Mouse (Mus musculus): Measurements from ENCODE around the gene Olfr1006.
"Not testable (repeated sequence)": the region's sequence is repeated elsewhere in the genome, so short reads cannot be mapped to it uniquely, and the experiment has no call there.

Gene Olfr1006

DNA sequence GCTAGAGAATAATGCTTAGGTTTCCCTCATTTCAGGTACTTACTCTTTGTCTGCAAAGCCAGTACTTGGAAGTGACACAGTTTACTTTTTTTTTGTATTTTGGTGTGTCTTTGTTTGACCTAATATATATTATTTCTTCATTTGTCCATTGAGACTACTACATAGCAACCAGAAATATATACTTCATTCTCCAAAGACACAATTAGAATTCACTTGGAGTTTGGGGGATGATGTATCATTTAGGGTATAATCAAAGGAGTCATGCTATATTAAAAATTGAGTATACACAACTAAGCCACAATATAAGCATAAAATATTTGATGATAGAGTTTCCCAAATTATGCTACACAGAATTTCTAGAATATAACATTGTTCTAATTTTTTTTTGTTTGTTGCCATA, at the start of gene Olfr1006:
Olfr1006 (minus strand) TSS at position 101 of the 400 bp plus-strand sequence.
- DNase-seq (ENCODE audit: low spot score) = no peak

DNA sequence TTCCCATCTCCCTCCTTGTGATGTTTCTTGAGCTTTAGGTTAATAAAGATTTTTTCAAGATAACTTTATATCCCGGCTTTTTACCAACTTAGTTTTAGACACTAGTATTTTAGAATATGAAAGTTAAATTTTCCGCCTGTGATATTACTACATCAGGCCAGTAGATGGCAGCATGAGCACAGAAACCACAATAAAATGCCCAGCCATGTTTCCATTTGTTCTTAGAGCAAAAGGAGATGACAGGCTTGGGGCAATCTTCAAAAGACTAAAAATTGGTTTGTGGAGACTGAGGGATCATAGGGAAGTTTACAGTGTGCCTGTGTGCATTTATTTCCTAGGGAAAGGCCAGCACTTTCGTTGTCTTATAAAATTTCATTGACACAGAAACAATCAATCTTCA, 47.2 kb upstream of the Olfr1006 start:
- DNase-seq (ENCODE audit: low spot score) = no peak

DNA sequence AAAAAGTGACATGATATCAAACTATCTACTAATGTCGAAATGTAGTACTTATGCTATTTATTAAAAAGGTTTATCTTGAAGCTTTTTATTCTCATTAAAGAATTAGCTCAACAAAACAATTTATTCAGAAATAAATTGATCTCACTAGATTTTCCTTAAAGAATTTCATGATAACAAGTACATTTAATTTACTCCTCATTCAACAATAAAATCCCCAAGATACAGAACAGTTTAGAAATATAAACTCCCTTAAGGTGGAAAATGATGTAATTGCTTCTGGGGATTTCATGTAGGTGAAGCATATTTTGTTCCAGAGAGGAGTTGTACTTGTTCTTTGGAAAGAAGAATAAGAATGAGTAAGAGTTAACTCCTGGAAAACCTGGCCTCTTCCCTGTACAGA, 36.6 kb upstream of the Olfr1006 start, which contains the start of gene Olfr1009:
Olfr1009 (plus strand) TSS at position 301 of the 400 bp plus-strand sequence.
- DNase-seq (ENCODE audit: low spot score) = no peak

DNA sequence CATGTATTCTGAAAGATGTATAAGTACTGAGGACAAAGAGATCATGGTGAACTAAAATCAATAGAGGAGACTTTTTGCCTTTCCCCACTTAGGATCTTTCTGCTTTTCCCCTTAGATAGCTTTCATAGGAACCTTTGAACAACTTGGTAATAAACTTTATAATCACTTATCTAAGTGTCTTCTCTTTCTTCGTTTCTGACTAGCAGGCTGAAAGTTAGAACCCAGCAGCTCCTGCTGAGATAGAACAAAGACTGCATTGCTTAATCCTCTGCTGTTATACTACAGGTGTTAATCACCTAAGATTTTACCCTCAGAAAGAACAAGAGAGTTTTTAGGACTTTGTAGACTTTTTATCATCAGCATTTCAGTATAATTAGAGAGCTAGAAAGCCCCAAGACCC, 32.6 kb upstream of the Olfr1006 start:
- no peak for DNase-seq (ENCODE audit: low spot score)

DNA sequence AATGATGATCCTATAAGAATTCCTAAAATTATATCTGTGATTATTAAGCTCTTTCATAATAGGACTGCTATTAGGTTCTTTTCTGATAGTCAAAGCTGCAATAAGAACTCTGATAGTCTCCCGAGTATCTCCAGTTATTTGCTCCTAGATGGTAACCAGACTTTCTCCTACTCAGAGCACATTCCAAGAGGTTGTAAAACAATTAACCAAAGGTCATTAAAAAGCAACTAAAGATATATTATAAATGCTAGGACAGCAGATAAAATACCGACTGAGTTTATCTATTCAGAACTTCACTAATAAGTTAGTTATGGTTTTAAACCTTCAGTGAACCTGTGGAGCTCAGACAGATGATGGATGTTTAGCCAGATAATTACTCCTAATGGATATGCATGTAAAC, 32.1 kb upstream of the Olfr1006 start:
- not testable (repeated sequence) for DNase-seq (ENCODE audit: low spot score)

DNA sequence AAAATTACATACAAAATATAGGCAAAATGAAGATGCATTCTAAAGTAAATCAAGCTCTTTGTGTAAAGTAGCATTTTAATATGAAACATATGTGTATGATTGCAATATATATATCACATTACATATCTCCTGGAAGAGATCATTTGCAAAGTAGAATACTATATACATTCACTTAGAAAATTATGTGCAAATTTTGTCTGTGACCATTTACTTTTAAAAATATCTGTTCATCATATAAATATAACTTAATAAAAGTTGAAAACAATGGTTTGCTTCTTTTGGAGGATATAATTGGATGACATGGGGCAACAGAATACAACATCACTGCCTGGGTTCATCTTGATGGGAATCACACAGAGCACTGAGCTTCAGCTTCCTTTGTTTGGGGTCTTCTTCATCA, 10.6 kb upstream of the Olfr1006 start, which contains the start of gene Olfr1008:
Olfr1008 (plus strand) TSS at position 301 of the 400 bp plus-strand sequence.
- DNase-seq (ENCODE audit: low spot score) = no peak

DNA sequence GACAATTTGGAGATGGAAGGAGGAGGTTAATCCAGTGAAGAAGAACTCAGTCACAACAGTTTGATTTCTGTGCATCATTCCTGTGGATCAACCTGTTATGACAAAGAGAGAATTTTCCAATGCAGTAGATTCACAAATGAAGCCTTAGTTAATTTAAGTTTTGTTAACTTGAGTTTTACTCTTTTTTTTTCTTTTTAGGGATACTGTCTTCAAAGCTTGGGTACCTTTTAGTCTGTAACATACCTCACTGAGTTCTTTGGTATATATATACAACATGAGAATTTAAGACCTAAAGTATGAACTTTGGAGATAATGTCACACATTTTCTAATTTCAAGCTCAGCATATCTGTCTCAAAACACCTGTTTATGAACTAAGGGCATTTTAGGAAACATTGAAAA, 14.2 kb downstream of the Olfr1006 start, which contains the start of gene Olfr154:
Olfr154 (minus strand) TSS at position 101 of the 400 bp plus-strand sequence.
- DNase-seq (ENCODE audit: low spot score) = not testable (repeated sequence)

DNA sequence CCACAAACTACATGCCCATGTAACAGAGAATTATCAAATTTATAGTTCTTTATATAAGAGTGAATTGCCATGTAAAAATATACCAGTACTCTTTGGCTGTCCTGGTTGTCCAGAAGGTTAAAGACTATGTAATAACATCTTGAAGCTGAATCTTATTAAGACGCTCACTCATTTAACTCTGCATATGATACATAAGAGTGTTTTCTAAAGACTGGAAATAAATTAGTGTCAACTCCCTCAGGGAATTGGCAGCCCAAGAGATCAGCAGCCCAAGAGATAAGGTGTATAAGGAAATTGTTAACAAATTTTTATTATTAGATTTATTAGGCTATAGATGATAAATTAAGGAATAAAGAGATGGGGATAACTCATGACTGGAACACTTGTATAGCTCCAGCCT, 28.0 kb downstream of the Olfr1006 start, which contains the start of gene Olfr1002:
Olfr1002 (minus strand) TSS at position 101 of the 400 bp plus-strand sequence.
- DNase-seq (ENCODE audit: low spot score) = no peak

Data from urinary bladder, postnatal 14 days (tissue).